Mouse (Mus musculus) left cerebral cortex, postnatal 14 days (tissue): ENCODE results near the gene Olfr457. TPM values are rescaled to one million over a fixed set of nuclear protein-coding genes. Genes with fewer than 3 reads are reported as not detected.
"Not testable (repeated sequence)": the region's sequence is repeated elsewhere in the genome, so short reads cannot be mapped to it uniquely, and the experiment has no call there.

Experiments
- DNase-seq, 2 experiments: peaks; one replicate each; pipeline ENCODE4 v3.0.0; 2021 to 2022; ENCODE audit warnings: low spot score in 2 of 2, mixed read lengths in 1 of 2
- intact Hi-C: fragments of 180-260 bp; cut with DNase I; formaldehyde crosslinking; loops from one replicate; pipeline ENCODE4 v1.15.1; 2025
- long read RNA-seq, 2 experiments: library from polyadenylated mRNA; stranded (forward); transcript quantifications; one replicate each; pipeline ENCODE4 v2.0.0; 2021
- total RNA-seq, 2 experiments: library from RNA; stranded (reverse); gene quantifications; 2 replicates each; pipeline ENCODE4 v1.2.3; 2021

The Olfr457 gene
- not detected for total RNA-seq
- long read RNA-seq, experiment 1, result 0 reads
- long read RNA-seq, experiment 2, result 0 reads

DNA sequence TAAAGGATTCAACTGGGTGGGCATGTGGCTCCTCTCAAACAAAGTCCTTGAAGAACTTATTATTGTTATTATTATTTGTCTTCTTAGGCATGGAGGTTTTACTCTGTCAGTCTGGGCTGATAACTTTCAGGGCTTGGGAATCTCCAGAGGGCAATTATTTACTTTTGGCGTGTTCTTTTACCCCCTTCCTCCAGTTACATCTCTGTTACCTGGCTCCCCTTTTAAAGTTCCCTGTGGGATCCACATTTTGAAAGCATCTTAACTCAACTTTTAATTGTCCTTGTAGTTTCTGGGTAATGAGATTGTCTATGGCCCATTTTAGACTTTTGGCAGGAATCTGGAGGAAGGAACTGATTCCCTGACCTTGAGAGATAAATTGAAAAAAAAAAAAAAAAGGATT lies at the start of gene Olfr457:
Gene Olfr457, minus strand, starts transcription at position 101 of the 400 bp plus-strand sequence.
- intact Hi-C loops, result no loop called here
- DNase-seq, result no peak

DNA sequence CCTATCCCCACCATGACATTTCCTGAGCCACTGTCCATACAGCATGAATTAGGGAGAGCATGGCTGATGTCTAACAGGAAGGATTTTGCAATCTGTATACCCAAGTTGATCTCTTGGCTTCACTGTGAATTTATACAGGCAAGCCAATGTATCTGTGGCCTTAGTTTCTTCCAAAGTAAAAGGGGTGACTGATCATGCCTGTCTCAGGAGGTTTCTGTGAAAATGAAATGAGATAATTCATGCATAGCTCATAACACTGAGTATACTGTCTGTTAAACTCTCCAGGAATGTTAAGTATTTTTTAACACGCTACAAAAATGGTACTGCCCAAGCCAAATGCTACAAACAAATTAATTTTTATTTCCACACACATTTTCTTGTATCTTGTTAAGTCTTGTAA lies 37.3 kb upstream of the Olfr457 start:
- no peak for DNase-seq
- intact Hi-C loops, result no loop called here

DNA sequence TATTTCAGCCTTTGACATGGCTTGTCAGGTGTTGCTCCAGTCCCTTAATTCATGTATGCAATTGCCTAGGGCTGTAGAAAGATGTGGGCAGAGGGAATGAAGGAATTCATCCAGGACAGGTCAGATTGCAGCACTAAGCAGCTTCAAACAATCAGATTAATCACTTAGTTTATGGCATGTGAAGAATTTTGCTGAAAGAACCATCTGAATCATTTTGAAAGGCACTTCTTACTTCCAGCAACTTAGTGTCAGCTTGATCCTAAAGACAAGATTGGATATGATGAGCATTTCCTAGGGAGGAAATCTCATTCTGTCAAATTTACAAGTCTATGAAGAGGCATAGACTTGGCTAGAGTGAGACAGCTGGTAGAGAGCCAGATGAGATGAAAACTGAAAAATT lies 33.2 kb upstream of the Olfr457 start:
- intact Hi-C loops, result no loop called here
- DNase-seq, result no peak

DNA sequence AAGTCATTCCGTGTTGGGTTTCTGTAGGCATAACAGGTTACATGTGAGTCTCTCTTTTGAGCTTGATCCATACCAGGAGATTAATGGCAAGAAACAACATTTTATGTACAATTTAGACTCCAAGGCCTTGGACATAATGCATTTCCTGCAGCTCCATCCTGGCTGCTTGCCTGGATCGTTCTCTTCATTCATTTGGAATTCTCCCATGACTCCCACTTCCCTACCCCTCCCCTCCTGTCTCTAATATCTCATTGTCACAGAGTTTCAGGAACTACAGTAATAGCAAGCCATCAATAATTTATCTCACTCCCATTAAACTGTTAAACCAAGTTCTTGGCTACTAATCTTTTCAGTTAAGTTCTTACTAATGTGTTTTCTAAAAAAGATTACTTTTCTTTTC lies 27.3 kb upstream of the Olfr457 start:
- intact Hi-C loops, result no loop called here

DNA sequence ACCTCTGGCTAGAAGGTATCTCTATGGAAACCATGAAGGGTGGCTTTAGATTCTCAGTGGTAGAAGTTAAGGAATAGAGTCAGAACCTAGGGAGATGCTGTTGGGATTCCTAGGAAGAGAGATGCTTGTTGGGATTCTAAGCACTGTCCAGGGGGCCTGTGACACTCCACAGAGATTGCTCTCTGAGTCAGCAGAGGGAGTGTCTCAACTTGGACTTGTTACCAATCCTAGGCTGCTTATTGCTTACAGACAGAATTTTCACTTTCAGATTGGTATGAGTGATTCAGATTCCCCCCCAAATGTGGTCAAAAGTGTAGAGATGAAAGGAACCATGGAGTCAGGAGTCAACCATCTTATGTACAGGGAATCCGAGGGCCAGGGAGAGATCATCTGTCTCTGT lies 13.6 kb upstream of the Olfr457 start:
- no peak for DNase-seq
- intact Hi-C loops, result no loop called here

More for the DNA sequence above, 27.3 kb upstream of the Olfr457 start:
- no peak for DNase-seq

DNA sequence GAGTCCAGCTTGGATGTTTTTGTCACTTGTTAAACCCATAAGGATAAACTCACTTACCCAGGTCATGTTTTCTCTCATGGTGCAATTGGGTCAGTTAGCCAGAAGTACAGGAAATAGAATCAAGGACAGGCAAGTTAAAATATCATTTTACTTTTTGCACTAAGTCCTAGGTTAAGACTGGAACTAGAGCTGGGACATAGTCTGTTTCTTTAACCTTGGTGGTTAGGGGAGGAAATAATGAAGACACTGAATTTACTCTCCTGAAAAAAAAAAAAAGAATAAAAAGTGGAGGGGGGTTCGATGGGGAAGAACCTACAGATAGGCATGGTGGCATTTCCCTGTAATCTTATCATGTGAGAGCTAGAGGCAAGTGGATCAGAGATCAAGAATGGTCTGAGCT lies 11.0 kb upstream of the Olfr457 start, which contains the start of gene Olfr456:
Gene Olfr456, minus strand, starts transcription at position 101 of the 400 bp plus-strand sequence.
- DNase-seq, result no peak
- intact Hi-C loops, result no loop called here

DNA sequence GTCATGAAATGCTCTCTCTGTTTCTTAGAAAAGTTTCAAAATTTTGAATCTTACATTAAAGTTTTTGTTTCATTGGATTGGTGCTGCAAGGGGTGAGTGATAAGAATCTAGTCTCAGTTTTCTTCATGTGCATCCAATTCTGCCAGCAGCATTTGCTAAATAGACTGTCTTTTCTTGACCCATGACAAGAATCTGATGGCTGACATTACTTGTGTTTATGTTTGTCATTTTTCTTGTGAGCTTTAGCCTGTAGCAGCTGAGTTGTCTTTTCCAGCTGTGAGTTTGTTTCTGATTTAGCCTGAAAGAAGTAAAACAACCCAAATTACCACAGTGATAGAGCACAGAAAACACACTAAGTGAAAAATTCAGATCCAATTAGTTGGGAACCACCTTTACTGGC lies 8.5 kb upstream of the Olfr457 start:
- no peak for DNase-seq
- intact Hi-C loops, result no loop called here

DNA sequence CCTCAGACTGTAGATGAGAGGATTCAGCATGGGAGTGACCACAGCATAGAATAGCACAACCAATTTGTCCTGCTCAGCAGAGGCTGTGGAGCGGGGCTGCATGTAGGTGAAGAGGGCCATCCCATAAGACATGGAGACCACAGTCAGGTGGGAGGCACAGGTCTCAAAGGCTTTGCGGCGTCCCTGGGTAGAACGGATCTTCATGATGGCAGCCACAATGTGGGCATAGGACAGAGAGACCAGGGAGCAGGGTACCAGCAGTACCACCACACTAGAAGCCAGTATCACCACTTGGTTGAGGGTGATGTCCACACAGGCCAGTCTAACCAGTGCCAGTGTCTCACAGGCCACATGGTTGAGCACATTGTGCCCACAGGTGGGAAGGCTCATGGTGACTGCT lies 4.8 kb downstream of the Olfr457 start:
- DNase-seq, intact Hi-C loops: not testable (repeated sequence)

DNA sequence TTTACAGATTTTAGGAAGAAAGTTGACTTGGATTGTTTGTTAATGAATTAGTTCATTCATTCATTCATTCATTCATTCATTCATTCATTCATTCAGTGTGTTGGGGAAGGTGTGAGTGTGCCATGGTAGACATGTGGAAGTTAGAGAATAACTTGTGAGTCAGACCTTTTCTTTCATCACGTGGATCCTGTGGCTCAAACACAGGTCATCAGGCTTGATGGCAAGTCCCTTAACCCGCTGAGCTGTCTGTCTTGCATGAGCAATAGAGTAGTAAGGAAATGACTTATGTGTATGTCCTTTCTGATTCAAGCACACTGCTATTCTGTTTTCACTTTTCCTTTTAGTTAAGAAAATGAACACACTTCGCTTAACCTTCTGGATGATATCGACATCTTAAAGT lies 5.6 kb downstream of the Olfr457 start:
- intact Hi-C loops, result no loop called here

DNA sequence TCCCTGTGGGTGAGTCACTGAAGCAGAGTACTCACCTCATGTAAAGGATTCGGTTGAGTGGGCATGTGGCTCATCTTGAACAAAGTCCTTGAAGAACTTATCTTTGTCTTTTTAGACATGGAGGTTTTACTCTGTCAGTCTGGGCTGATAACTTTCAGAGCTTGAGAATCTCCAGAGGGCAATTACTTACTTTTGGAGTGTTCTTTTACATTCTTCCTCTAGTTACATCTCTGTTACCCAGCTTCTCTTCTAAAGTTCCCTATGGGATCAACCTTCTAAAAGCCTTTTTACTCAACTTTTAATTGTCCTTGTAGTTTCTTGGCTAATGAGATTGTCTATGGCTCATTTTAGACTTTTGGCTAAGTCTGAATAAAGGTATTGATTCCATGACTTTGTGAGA lies 11.0 kb downstream of the Olfr457 start, which contains the start of gene Olfr458:
Gene Olfr458, minus strand, starts transcription at position 101 of the 400 bp plus-strand sequence.
- no peak for DNase-seq
- intact Hi-C loops, result no loop called here

More for the DNA sequence above, 5.6 kb downstream of the Olfr457 start:
- DNase-seq, result no peak

DNA sequence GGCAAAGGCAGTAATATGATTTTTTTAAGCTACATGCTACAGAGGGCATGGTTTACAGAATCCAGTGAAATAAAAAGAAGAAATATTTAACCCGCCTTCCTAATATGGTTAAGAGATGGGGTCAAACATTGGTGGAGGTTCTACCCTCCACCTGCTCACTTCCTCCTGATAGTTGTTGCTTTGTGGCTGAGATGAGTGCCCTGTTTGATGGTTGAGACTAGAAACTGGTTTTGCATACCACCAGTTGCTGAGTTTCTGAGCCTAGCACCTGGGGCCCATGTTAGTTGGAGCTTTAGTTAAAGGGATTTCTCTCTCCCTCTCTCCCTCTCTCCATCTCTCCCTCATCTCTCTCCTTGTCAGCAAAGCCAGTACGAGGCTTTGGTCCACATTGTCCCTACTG lies 28.8 kb downstream of the Olfr457 start:
- no peak for DNase-seq
- intact Hi-C loops, result no loop called here

DNA sequence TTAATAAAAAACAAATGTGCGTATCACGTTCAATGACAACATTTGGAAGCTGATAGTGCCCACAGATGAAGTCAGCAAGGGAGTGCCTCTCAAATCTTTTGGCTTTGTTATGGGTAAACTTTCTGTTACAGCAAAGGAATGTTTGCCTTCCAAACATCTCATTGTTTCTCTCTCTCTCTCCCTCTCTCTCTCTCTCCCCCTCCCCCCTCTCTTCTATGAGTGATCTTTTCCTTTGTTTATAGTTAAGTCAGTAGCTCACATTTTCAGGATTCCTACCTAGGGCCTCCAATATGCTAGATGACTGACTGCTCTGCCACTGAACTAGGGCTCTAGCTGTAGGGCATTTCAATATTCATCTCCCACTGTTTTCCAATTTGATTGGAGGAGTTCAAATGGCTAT lies 31.6 kb downstream of the Olfr457 start:
- DNase-seq, result no peak
- intact Hi-C loops, result no loop called here

DNA sequence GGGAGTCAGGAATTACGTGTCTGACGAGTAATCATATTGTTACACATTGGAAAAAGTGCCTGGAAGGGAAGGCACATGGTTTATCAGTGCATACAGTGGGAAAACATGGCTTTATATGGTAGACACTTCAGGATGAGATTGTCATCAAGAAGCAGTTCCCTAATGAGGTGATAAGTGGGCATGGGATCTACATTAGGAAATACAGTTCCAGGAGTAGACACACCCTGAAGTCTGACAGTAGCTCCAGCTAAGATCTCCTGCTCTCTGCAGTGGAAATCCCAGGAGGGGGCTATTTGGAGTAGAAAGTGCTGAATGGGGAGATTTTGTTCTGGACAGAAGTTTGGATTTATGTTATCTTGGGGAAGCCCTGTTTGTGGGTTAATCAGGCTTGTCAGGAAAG lies 34.7 kb downstream of the Olfr457 start:
- intact Hi-C loops, result no loop called here
- DNase-seq, result no peak

DNA sequence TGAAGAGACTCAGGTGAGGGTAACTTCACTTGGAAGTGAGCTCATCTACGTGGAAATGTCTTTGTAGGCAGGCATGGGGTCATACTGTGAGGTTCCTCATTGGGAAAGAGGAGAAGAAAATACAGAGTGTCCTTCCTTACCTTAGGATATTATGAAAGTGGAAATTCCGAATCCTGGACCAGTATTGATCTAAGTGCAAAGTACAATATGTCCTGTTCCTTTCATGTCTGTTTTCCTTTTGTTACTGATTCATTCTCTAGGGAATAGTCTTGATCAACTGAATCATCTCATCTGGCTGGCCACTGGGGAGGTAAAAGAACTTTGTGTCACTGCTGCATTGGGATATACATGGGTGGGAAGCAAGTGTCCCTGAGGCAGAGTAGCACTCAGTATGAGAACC lies 40.6 kb downstream of the Olfr457 start:
- no peak for DNase-seq
- intact Hi-C loops, result no loop called here

DNA sequence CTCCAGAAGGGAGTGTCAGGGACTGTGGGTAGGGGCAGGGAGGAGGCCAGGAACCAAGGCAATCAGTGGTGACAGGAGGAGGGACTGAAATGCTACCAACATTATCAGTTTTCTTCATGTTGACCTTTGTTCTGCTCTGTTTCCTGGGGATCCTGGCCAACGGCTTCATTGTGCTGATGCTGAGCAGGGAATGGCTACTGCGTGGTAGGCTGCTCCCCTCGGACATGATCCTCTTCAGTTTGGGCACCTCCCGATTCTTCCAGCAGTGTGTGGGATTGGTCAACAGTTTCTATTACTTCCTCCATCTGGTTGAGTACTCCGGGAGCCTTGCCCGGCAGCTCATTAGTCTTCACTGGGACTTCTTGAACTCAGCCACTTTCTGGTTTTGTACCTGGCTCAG lies 41.7 kb downstream of the Olfr457 start, which contains the start of gene Tas2r126:
Gene Tas2r126, plus strand, starts transcription at position 90 of the 400 bp plus-strand sequence.
- intact Hi-C loops, result no loop called here
- DNase-seq, result no peak

DNA sequence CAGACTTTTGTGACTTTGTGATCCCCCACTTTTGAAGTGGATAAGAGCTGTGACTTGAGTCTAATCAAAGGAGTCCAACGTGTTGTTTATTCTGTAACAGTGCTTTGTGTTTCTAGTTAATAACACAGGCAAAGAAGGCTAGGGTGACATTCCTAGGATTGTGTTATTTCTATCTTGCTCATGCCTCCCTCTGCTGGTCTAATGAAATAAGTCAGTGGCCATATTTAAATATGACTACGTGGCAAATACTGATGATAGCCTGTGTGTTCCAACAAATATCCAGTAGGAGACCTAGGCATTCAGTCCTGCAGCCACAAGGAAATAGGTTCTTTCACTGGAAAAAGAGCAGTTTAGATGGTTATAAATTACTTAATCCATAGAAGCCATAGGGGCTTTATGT lies 42.6 kb downstream of the Olfr457 start:
- intact Hi-C loops, result no loop called here
- no peak for DNase-seq

DNA sequence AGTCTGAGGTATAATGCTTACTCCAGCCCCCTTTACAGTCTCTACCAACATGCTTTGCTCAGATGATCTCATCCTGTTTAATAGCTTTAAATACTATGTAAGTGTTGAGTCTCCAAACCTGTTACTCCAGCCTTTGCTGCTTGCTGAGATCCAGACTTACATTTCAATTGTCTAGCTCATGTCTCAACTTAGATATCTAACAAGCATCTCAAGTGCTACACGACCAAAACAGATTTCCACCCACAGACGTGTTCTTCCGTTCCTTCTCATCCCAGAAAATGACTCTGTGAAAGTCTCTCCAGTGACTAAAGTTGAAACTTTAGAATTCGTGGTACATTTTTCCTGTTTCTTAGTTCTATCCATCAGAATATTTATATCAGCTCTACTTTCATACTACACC lies 49.8 kb downstream of the Olfr457 start:
- intact Hi-C loops, result no loop called here
- DNase-seq, result peak in 1 of 2 experiments; percentile 41

DNA sequence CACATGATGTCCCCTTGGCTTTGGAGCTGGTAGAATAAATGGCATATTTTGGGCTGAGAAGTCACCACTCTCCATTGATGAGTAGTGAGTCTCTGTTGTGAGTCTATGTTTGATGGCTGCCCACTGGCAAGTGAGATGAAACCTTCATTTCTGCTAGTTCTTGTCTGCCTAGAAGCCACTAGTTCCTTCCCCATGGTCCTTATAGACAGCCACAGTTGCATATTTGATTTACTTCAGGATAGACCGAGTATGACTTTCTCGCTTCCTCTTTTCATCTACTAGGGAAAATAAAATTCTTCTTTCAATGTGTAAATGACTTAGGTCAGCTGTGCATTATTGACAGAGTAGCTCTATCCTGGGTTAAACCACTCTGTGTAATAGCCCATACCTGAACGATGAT lies 51.7 kb downstream of the Olfr457 start:
- no peak for DNase-seq
- intact Hi-C loops, result no loop called here

DNA sequence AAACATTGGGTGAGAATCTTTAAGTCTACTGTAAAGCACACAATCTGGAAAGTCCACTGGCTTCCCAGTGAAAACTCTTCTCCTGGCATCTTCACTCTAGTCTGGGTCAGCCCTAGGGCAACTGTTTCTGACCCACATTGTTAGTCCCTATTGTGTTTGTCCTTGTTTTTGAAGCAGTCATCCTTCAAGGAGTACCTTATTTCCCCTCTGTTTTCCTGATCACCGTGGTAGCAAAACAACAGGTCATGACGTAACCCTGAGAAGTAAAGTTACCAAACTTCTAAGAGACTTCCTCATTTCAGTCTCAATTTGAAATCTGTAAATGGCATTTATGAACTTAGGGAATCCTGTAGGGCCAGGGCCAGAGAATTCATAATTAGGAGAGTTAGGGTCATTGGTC lies 54.7 kb downstream of the Olfr457 start:
- intact Hi-C loops, result no loop called here
- DNase-seq, result no peak

DNA sequence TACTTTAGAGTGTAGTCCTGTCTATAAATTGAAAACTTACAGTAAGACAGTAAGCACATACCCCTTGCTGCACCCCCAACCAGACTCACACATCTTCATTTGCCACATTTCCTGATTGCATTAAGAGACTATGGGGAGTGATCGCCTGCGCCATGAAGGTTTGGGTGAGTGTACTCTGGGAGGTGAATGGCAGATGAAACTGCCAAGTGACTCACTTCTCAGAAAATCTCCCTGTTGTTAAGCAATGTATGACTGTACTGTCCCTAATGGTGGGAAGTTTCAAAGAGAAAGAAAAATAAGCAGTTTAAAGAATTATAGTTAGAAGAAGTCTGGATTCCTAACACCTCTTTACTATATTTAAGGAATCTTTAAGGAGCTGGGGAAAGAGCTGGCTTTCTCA lies 56.7 kb downstream of the Olfr457 start:
- intact Hi-C loops, result no loop called here
- no peak for DNase-seq
